Mouse (Mus musculus): Measurements from ENCODE around the gene Zc3h10. TPM values are rescaled to one million over a fixed set of nuclear protein-coding genes. Genes with fewer than 3 reads are reported as not detected.
A peak's percentile ranks its signal among the peaks of the same experiment; 100 is the strongest.

Gene Zc3h10
- polyA plus RNA-seq, 2 experiments, result 4.0 to 4.3 TPM

DNA sequence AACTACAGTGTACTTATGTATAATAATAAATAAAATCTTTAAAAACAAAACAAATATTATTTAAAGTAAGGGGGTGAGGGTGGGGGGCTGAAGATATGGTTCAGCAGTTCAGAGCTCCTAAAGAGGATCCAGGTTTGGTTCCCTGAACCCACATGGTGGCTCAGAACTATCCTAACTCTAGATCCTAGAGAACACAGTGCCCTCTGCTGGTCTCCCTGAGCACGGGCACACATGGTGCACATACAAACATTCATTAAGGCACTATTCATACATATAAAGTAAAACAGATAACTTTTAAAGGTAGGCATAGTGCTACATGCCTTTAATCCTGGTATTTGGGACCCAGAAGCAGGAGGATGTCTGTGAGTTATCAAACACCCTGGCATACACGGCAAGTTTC, 27.5 kb upstream of the Zc3h10 start:
- TF ChIP-seq CTCF (IDR thresholded peaks at IDR 0.05; ENCODE audit: low read depth) (peak; percentile 71), EP300 (IDR thresholded peaks at IDR 0.05; ENCODE audit: low read depth) (no peak)
- H3K27me3 ChIP-seq (ENCODE audit: control insufficient read depth, insufficient read depth, low read length), result no peaks in the 10 kb centered on the region; the same call in none of the 2 replicates
- no peak overlapping the region for H3K9ac ChIP-seq (replicated peaks)
- H3K36me3 ChIP-seq (replicated peaks; ENCODE audit: control insufficient read depth, insufficient read depth, low read depth), result no peaks in the 10 kb centered on the region; the same call in 1 of the 2 replicates
- no peak overlapping the region for H3K27ac ChIP-seq
- 70% methylated on average over 2 of the region's 2 CpGs for WGBS (ENCODE audit: insufficient replicate concordance)
- H3K9me3 ChIP-seq (ENCODE audit: control insufficient read depth, low read length), result no peaks in the 10 kb centered on the region
- no peak overlapping the region for H3K4me2 ChIP-seq (ENCODE audit: low read depth)
- H3K4me1 ChIP-seq (replicated peaks; ENCODE audit: control insufficient read depth in 2 of 2, insufficient read depth in 2 of 2, low read length in 1 of 2), result 0 out of 4 replicates have a peak, but pooled peaks cover 0 to 2% of the 10 kb centered on the region in 2 experiments
- DNase-seq (ENCODE audit: low read depth in 3 of 3, low spot score in 3 of 3) (no peak), ATAC-seq (ENCODE audit: insufficient read depth) (no peak)
- H3K4me3 ChIP-seq (ENCODE audit: insufficient read depth in 1 of 2, low read depth in 2 of 2, low read length in 2 of 2), result no peak overlapping the region

DNA sequence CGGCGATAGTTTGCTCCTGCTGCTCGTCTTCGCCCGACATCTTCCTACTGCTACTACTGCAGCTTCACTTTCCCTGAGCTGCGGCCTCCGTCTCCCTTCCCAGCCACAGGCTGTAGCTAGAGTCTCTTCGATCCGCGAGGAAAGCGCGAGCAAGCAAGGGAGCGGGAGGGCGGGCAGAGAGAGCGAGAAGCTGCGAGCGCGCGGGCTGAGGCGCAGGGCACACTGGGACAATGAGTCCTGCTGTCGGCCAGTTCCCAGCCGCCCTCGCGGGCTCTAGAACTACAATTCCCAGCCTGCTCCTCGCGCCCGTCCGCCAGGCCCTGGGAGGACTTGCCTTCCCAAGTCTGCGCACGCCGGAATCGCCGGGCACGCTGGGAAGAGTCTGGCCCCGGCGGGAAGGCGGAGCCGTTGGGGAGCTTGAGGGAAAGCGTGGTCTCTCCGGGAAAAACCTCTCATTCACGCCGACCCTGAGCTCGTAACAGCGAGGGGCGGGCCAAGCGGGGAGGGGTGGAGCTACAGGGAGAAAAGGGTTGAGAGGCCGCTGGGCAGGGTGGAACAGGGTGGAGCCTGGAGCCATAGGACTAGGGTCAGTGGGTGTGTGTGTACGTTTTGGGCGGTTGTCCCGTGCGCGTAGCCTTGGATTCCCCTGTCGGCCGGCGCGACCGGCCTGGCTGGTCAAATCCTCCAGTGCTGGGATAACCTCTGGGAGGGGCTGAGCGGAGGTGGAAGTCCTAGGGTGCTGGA, 18.4 kb upstream of the Zc3h10 start, which contains the start of gene Pa2g4:
Pa2g4 (minus strand) TSS at position 200 of the 744 bp plus-strand sequence.
- TF ChIP-seq EP300 (IDR thresholded peaks at IDR 0.05; ENCODE audit: low read depth) (0 out of 2 replicates have a peak, but pooled peaks have one; percentile 0), CTCF (IDR thresholded peaks at IDR 0.05; ENCODE audit: low read depth) (peak; percentile 43)
- under 1% methylated on average over 58 of the region's 58 CpGs for WGBS (ENCODE audit: insufficient replicate concordance)
- peaks cover 4 to 7% of the 10 kb centered on the region in 2 experiments for H3K4me1 ChIP-seq (replicated peaks; ENCODE audit: control insufficient read depth in 2 of 2, insufficient read depth in 2 of 2, low read length in 1 of 2)

DNA sequence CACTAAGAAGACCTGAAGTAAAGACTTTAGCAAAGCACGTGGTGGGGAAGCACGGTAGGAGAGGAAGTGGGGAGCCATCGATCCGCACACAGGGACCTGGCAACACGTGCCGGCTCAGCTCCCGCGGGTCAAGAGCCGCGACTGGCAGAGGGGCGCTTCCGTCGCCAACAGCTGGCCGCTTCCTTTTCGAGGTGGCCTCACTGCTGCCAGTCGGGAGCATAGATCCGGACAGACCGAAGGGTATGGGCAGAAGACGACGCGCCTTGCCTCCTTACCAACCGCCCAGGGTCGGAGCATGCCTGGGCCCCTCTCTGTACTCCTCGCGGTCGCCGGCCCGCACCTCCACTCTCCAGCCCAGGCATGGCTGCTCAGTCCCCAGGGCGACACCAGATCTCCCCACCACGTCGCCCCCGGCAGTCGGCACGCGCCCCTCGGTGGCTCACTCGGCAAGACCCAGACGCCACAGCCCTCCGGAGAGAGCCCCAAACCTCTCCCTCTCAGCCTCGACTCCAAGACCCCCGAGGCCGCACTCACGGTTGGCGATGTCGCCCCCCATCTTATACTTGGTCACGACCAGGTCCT, 17.7 kb upstream of the Zc3h10 start:
- ATAC-seq (ENCODE audit: insufficient read depth), result peak; percentile 17; the same call in 1 of the 2 replicates
- Histone ChIP-seq H3K9me3 (ENCODE audit: control insufficient read depth, low read length) (no peaks in the 10 kb centered on the region), H3K4me1 (replicated peaks; ENCODE audit: control insufficient read depth in 2 of 2, insufficient read depth in 2 of 2, low read length in 1 of 2) (peaks cover 4 to 7% of the 10 kb centered on the region in 2 experiments), H3K9ac (replicated peaks) (peak overlapping the region; percentile 91), H3K27me3 (ENCODE audit: control insufficient read depth, insufficient read depth, low read length) (no peaks in the 10 kb centered on the region; the same call in 1 of the 2 replicates), H3K27ac (peak overlapping the region; percentile 94), H3K4me2 (ENCODE audit: low read depth) (peak overlapping the region; percentile 85), H3K36me3 (replicated peaks; ENCODE audit: control insufficient read depth, insufficient read depth, low read depth) (peaks cover 35% of the 10 kb centered on the region), H3K4me3 (ENCODE audit: insufficient read depth in 1 of 2, low read depth in 2 of 2, low read length in 2 of 2) (peak overlapping the region; percentile 89 to 95)
- WGBS (ENCODE audit: insufficient replicate concordance), result under 1% methylated on average over 46 of the region's 46 CpGs
- no peak for DNase-seq (ENCODE audit: low read depth in 3 of 3, low spot score in 3 of 3)
- no peak for TF ChIP-seq CTCF (IDR thresholded peaks at IDR 0.05; ENCODE audit: low read depth)

More for the DNA sequence above, 18.4 kb upstream of the Zc3h10 start, which contains the start of gene Pa2g4:
- Histone ChIP-seq H3K9ac (replicated peaks) (peak within 1 kb of the TSS; percentile 91), H3K36me3 (replicated peaks; ENCODE audit: control insufficient read depth, insufficient read depth, low read depth) (peaks cover 28% of the 10 kb centered on the region), H3K27ac (peak within 1 kb of the TSS; percentile 94), H3K27me3 (ENCODE audit: control insufficient read depth, insufficient read depth, low read length) (no peaks in the 10 kb centered on the region; the same call in 1 of the 2 replicates), H3K4me3 (ENCODE audit: insufficient read depth in 1 of 2, low read depth in 2 of 2, low read length in 2 of 2) (peak within 1 kb of the TSS; percentile 89 to 95), H3K9me3 (ENCODE audit: control insufficient read depth, low read length) (no peaks in the 10 kb centered on the region), H3K4me2 (ENCODE audit: low read depth) (peak within 1 kb of the TSS; percentile 85)
- peak; percentile 94 to 97 (median 95) for DNase-seq (ENCODE audit: low read depth in 3 of 3, low spot score in 3 of 3)
- ATAC-seq (ENCODE audit: insufficient read depth), result peak; percentile 97

DNA sequence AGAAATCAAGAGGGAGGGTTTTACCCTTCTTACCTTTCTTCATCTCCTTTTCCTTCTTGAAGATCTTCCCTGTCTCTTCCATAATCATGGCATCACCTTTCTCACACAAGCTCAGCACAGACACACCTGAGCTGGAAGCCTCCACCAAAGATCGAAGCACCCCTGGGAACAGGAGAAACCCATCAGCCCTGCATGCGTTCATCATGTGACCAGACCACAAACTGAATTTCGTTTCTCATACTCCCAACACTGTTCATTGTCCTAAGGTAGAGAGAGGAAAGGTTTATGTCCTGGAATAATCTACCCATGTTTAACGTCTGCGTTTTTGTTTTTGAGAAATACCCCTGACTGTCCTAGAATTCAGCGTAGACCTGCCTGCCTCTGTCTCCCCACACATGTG, 16.0 kb upstream of the Zc3h10 start:
- 66% methylated on average over 6 of the region's 6 CpGs for WGBS (ENCODE audit: insufficient replicate concordance)
- peaks cover 52% of the 10 kb centered on the region for H3K36me3 ChIP-seq (replicated peaks; ENCODE audit: control insufficient read depth, insufficient read depth, low read depth)

DNA sequence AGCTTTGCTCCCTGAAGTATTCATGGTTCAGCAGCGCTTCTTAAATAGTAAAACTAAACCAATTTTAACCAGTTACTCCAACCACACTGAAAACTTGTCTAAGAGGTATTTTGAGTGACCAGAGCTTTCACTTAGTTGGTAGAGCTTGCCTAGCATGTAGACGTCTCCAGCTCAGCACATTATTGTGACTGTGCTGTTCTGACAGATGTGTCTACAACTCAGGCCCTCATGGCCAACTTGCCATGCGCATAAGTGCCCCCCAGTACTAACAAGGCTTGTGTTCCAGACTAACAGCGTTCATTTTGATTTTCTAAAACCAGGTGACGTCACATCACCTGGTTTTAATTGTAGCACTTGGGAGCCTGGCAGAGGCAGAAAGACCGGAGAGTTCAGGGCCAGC, 9.4 kb upstream of the Zc3h10 start:
- Histone ChIP-seq H3K4me1 (replicated peaks; ENCODE audit: control insufficient read depth in 2 of 2, insufficient read depth in 2 of 2, low read length in 1 of 2) (no peaks in the 10 kb centered on the region), H3K9ac (replicated peaks) (no peak overlapping the region), H3K27me3 (ENCODE audit: control insufficient read depth, insufficient read depth, low read length) (no peaks in the 10 kb centered on the region), H3K4me3 (ENCODE audit: insufficient read depth in 1 of 2, low read depth in 2 of 2, low read length in 2 of 2) (no peak overlapping the region), H3K4me2 (ENCODE audit: low read depth) (no peak overlapping the region), H3K9me3 (ENCODE audit: control insufficient read depth, low read length) (no peaks in the 10 kb centered on the region), H3K36me3 (replicated peaks; ENCODE audit: control insufficient read depth, insufficient read depth, low read depth) (peaks cover 46% of the 10 kb centered on the region), H3K27ac (no peak overlapping the region)
- TF ChIP-seq EP300 (IDR thresholded peaks at IDR 0.05; ENCODE audit: low read depth), result no peak
- no peak for TF ChIP-seq CTCF (IDR thresholded peaks at IDR 0.05; ENCODE audit: low read depth)
- 76% methylated on average over 6 of the region's 6 CpGs for WGBS (ENCODE audit: insufficient replicate concordance)
- no peak for DNase-seq (ENCODE audit: low read depth in 3 of 3, low spot score in 3 of 3)
- no peak for ATAC-seq (ENCODE audit: insufficient read depth)

More for the DNA sequence above, 16.0 kb upstream of the Zc3h10 start:
- H3K4me2 ChIP-seq (ENCODE audit: low read depth), result peak overlapping the region; percentile 85
- DNase-seq (ENCODE audit: low read depth in 3 of 3, low spot score in 3 of 3) (no peak), ATAC-seq (ENCODE audit: insufficient read depth) (no peak)
- H3K4me1 ChIP-seq (replicated peaks; ENCODE audit: control insufficient read depth in 2 of 2, insufficient read depth in 2 of 2, low read length in 1 of 2), result peaks cover 4 to 7% of the 10 kb centered on the region in 2 experiments
- no peak for TF ChIP-seq CTCF (IDR thresholded peaks at IDR 0.05; ENCODE audit: low read depth)
- no peak for TF ChIP-seq EP300 (IDR thresholded peaks at IDR 0.05; ENCODE audit: low read depth)
- no peaks in the 10 kb centered on the region for H3K9me3 ChIP-seq (ENCODE audit: control insufficient read depth, low read length)
- H3K27ac ChIP-seq, result no peak overlapping the region
- no peaks in the 10 kb centered on the region for H3K27me3 ChIP-seq (ENCODE audit: control insufficient read depth, insufficient read depth, low read length)
- peak overlapping the region; percentile 20 to 89; a peak in 3 of 4 replicates for H3K4me3 ChIP-seq (ENCODE audit: insufficient read depth in 1 of 2, low read depth in 2 of 2, low read length in 2 of 2)
- H3K9ac ChIP-seq (replicated peaks), result peak overlapping the region; percentile 91
